Mouse (Mus musculus): ENCODE data around the gene Evl. TPM values are rescaled to one million over a fixed set of nuclear protein-coding genes. Genes with fewer than 3 reads are reported as not detected.
"Not testable (repeated sequence)": the region's sequence is repeated elsewhere in the genome, so short reads cannot be mapped to it uniquely, and the experiment has no call there.

The Evl gene
- polyA plus RNA-seq (2015; fragmentation: Nextera tagmentation; extraction: Ambion mirVana): 30.6 and 36.1 TPM in 2 replicates

GRCm38 (mm10) chr12:108554120-108554841, at the start of gene Evl:
Gene Evl, plus strand, starts transcription at chr12:108554720.
- Histone ChIP-seq H3K9ac (peak within 1 kb of the TSS; percentile 98), H3K27me3 (replicated peaks) (no peaks in the 10 kb centered on the region), H3K4me1 (peaks cover 48% of the 10 kb centered on the region), H3K4me2 (peak within 1 kb of the TSS; percentile 88), H3K27ac (replicated peaks) (peak within 1 kb of the TSS; percentile 83), H3K9me3 (no peaks in the 10 kb centered on the region), H3K4me3 (peak within 1 kb of the TSS; percentile 98), H3K36me3 (no peaks in the 10 kb centered on the region)
- peak; percentile 82 for ATAC-seq (ENCODE audit: extremely low read depth, insufficient number of reproducible peaks, low FRiP score, low TSS enrichment)
- 3% methylated on average over 50 of the region's 50 CpGs for WGBS

DNA sequence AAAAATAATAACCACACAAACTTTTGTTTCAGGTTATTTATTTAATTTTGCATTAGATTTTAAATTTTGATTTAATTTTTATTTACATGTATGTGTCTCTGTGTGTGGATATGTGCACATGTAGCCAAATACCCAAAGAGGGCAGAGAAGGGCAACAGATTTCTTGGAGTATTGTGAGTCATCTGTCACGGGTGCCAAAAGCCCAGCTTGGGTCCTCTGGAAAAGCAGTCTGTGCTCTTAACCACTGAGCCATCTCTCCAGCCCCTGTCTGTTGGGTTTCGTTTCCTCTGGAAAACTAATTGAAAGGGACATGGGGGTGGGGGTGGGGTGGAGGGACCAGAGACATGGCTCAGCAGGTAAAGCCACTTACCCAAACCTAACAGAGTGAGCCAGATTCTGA, 48.7 kb upstream of the Evl start:
- no peak for ATAC-seq (ENCODE audit: extremely low read depth, insufficient number of reproducible peaks, low FRiP score, low TSS enrichment)
- WGBS: 71% methylated on average over 2 of the region's 2 CpGs
- no peak overlapping the region for H3K27ac ChIP-seq (replicated peaks)
- H3K4me1 ChIP-seq: peaks cover 16% of the 10 kb centered on the region
- H3K4me3 ChIP-seq: no peak overlapping the region
- H3K9ac ChIP-seq: no peak overlapping the region
- H3K4me2 ChIP-seq: no peak overlapping the region
- H3K27me3 ChIP-seq (replicated peaks): no peaks in the 10 kb centered on the region
- no peaks in the 10 kb centered on the region for H3K9me3 ChIP-seq
- no peaks in the 10 kb centered on the region for H3K36me3 ChIP-seq

DNA sequence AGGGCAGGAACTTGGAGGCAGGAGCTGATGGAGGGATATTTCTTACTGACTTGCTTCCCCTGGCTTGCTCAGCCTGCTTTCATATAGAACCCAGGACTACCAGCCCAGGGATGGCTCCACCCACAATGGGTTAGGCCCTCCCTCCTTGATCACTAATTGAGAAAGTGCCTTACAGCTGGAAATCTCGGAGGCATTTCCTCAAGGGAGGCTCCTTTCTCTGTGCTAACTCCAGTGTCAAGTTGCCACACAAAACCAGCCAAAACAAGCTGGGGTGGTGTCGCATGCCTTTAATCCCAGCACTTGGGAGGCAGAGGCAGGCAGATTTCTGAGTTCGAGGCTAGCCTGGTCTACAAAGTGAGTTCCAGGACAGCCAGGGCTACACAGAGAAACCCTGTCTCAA, 47.5 kb upstream of the Evl start:
- H3K27me3 ChIP-seq (replicated peaks); H3K36me3 ChIP-seq; H3K27ac ChIP-seq (replicated peaks); H3K9ac ChIP-seq; H3K4me3 ChIP-seq; H3K4me2 ChIP-seq; ATAC-seq (ENCODE audit: extremely low read depth, insufficient number of reproducible peaks, low FRiP score, low TSS enrichment); H3K9me3 ChIP-seq: not testable (repeated sequence)
- 75% methylated on average over 3 of the region's 3 CpGs for WGBS
- H3K4me1 ChIP-seq: peaks cover 17% of the 10 kb centered on the region

DNA sequence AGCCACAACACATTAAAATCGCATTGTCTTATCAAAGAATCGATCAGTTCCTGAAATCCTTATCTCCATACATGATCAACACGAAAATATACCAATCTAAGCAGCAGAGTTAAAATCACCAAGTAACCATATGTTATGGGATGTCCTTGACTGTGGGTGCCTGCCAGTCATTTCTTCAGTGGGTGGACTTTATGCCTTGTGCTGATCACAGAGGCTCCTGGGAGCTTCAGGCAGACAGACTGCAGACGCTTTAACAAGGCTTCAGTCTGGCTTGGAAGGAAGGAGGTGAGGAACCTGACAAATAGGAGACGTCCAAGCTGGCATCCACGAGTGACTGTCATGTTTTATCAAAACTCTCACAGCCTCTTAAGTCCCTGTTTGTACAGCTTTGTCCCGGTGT, 43.9 kb upstream of the Evl start:
- H3K4me1 ChIP-seq: peaks cover 5% of the 10 kb centered on the region
- 46% methylated on average over 7 of the region's 7 CpGs for WGBS
- no peaks in the 10 kb centered on the region for H3K27me3 ChIP-seq (replicated peaks)
- no peak overlapping the region for H3K27ac ChIP-seq (replicated peaks)
- no peak overlapping the region for H3K4me3 ChIP-seq
- H3K9me3 ChIP-seq: no peaks in the 10 kb centered on the region
- H3K36me3 ChIP-seq: peaks cover 26% of the 10 kb centered on the region
- ATAC-seq (ENCODE audit: extremely low read depth, insufficient number of reproducible peaks, low FRiP score, low TSS enrichment): no peak
- H3K9ac ChIP-seq: no peak overlapping the region
- no peak overlapping the region for H3K4me2 ChIP-seq

DNA sequence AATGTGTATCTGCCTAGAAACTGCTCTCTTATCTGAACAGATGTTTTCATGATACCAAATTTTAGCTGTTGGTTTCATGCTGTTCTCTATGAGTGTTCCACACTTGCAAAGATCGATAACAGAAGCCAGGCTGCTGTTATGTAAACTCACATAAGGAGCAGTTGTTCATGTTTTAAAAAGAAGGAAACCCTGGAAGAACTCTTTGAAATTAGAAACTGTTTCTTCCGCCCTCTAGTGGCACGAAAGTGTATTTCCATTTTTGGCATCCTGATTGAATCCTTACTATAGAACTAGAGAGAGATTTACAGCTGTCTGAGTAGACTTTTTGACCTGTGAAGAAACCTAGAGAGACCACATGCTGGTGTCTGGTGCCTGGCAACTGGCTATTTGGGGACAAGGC, 43.5 kb upstream of the Evl start:
- 6% methylated on average over 3 of the region's 3 CpGs for WGBS
- no peak overlapping the region for H3K9ac ChIP-seq

GRCm38 (mm10) chr12:108515464-108515863, 39.1 kb upstream of the Evl start:
- Histone ChIP-seq H3K4me2 (no peak overlapping the region), H3K4me1 (peaks cover 5% of the 10 kb centered on the region), H3K9me3 (no peaks in the 10 kb centered on the region), H3K9ac (no peak overlapping the region), H3K36me3 (peaks cover 50% of the 10 kb centered on the region), H3K4me3 (no peak overlapping the region), H3K27me3 (replicated peaks) (no peaks in the 10 kb centered on the region), H3K27ac (replicated peaks) (no peak overlapping the region)
- 88% methylated on average over 12 of the region's 12 CpGs for WGBS
- no peak for ATAC-seq (ENCODE audit: extremely low read depth, insufficient number of reproducible peaks, low FRiP score, low TSS enrichment)

More for the DNA sequence above, 43.5 kb upstream of the Evl start:
- Histone ChIP-seq H3K27ac (replicated peaks) (no peak overlapping the region), H3K9me3 (no peaks in the 10 kb centered on the region), H3K4me2 (no peak overlapping the region), H3K4me3 (no peak overlapping the region), H3K4me1 (peaks cover 5% of the 10 kb centered on the region), H3K36me3 (peaks cover 29% of the 10 kb centered on the region), H3K27me3 (replicated peaks) (no peaks in the 10 kb centered on the region)
- no peak for ATAC-seq (ENCODE audit: extremely low read depth, insufficient number of reproducible peaks, low FRiP score, low TSS enrichment)

GRCm38 (mm10) chr12:108519374-108519773, 35.1 kb upstream of the Evl start:
- Histone ChIP-seq H3K27ac (replicated peaks) (no peak overlapping the region), H3K36me3 (peaks cover 70% of the 10 kb centered on the region)
- WGBS: 65% methylated on average over 8 of the region's 8 CpGs

DNA sequence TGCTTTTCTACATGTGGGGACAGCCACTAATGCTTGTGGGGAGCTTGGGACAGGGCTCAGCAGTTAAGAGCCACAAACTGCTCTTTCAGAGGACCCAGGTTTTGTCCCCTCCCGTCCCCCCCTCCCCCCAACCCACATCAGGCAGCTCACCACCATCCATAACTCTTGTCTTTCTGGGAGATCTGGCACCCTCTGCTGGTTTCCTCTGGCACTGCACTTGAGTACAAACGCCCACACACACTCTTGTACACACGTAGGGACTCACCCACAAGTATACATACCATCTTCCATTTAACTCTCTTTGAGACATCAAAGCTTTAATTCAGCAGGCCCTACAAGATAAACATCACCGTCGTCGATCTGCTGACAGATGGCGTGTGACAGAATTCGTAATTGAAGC, 25.3 kb upstream of the Evl start:
- Histone ChIP-seq H3K9ac (no peak overlapping the region), H3K4me3 (no peak overlapping the region), H3K4me1 (no peaks in the 10 kb centered on the region), H3K36me3 (peaks cover 49% of the 10 kb centered on the region), H3K9me3 (no peaks in the 10 kb centered on the region), H3K4me2 (no peak overlapping the region), H3K27me3 (replicated peaks) (no peaks in the 10 kb centered on the region), H3K27ac (replicated peaks) (no peak overlapping the region)
- no peak for ATAC-seq (ENCODE audit: extremely low read depth, insufficient number of reproducible peaks, low FRiP score, low TSS enrichment)
- 41% methylated on average over 8 of the region's 8 CpGs for WGBS

More at GRCm38 (mm10) chr12:108519374-108519773, 35.1 kb upstream of the Evl start:
- no peaks in the 10 kb centered on the region for H3K27me3 ChIP-seq (replicated peaks)
- no peak overlapping the region for H3K4me2 ChIP-seq
- no peak overlapping the region for H3K4me3 ChIP-seq
- ATAC-seq (ENCODE audit: extremely low read depth, insufficient number of reproducible peaks, low FRiP score, low TSS enrichment): no peak
- H3K4me1 ChIP-seq: no peaks in the 10 kb centered on the region
- H3K9me3 ChIP-seq: peaks cover 5% of the 10 kb centered on the region; the same call in 1 of the 2 replicates
- H3K9ac ChIP-seq: no peak overlapping the region

GRCm38 (mm10) chr12:108534484-108534883, 20.0 kb upstream of the Evl start:
- no peak for ATAC-seq (ENCODE audit: extremely low read depth, insufficient number of reproducible peaks, low FRiP score, low TSS enrichment)
- 77% methylated on average over 11 of the region's 11 CpGs for WGBS
- Histone ChIP-seq H3K27ac (replicated peaks) (no peak overlapping the region), H3K36me3 (peaks cover 61% of the 10 kb centered on the region), H3K4me1 (no peaks in the 10 kb centered on the region), H3K9me3 (no peaks in the 10 kb centered on the region), H3K27me3 (replicated peaks) (no peaks in the 10 kb centered on the region), H3K4me2 (no peak overlapping the region), H3K4me3 (no peak overlapping the region), H3K9ac (no peak overlapping the region)

GRCm38 (mm10) chr12:108536461-108536860, 18.1 kb upstream of the Evl start:
- 60% methylated on average over 10 of the region's 10 CpGs for WGBS

DNA sequence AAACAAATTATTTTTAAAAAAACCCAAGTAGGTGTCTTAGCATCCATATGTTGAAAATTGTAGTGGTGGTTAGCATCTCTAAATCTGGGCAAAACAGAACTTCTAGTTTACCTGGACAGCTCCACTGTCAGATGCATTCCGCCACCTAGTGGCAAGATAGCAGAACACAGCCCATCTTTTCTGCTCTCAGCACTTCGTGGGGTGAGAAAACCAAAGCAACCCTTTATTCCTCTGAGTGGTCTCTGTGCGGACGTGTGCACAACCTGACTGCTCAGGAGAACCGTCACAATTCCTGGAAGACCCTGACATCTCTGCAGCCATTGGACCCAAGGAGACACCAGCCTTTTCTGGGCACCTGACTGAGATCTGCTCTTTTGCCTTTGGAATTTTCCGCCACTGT, 13.4 kb upstream of the Evl start:
- WGBS: 22% methylated on average over 6 of the region's 6 CpGs
- H3K9ac ChIP-seq: no peak overlapping the region
- no peaks in the 10 kb centered on the region for H3K9me3 ChIP-seq
- H3K4me1 ChIP-seq: peaks cover 8% of the 10 kb centered on the region
- no peak overlapping the region for H3K27ac ChIP-seq (replicated peaks)
- ATAC-seq (ENCODE audit: extremely low read depth, insufficient number of reproducible peaks, low FRiP score, low TSS enrichment): no peak
- no peaks in the 10 kb centered on the region for H3K27me3 ChIP-seq (replicated peaks)
- peaks cover 29% of the 10 kb centered on the region for H3K36me3 ChIP-seq
- no peak overlapping the region for H3K4me2 ChIP-seq
- H3K4me3 ChIP-seq: no peak overlapping the region

More at GRCm38 (mm10) chr12:108536461-108536860, 18.1 kb upstream of the Evl start:
- Histone ChIP-seq H3K4me3 (no peak overlapping the region), H3K36me3 (peaks cover 46% of the 10 kb centered on the region), H3K4me2 (no peak overlapping the region), H3K4me1 (no peaks in the 10 kb centered on the region), H3K9ac (no peak overlapping the region), H3K27ac (replicated peaks) (no peak overlapping the region), H3K27me3 (replicated peaks) (no peaks in the 10 kb centered on the region), H3K9me3 (no peaks in the 10 kb centered on the region)
- ATAC-seq (ENCODE audit: extremely low read depth, insufficient number of reproducible peaks, low FRiP score, low TSS enrichment): no peak
